Comparison of ENCODE assay signal across 8 mouse cellular contexts in genomic region chr1:89876346-89877072, GRCm38 (mm10). TPM values are rescaled to one million over a fixed set of nuclear protein-coding genes. Genes with fewer than 3 reads are reported as not detected.
DNase-seq lines count a peak whose midpoint lies in the region; ATAC-seq lines count a peak whose summit lies in the region.

No protein-coding gene starts in this region.

- H3K4me3 ChIP-seq in liver, embryonic 11.5 days (ENCODE audit: low read depth, low read length) = no peak overlapping the region
- no peak overlapping the region for H3K4me3 ChIP-seq in neural tube, embryonic 15.5 days (replicated peaks)

- ATAC-seq in liver, embryonic 11.5 days (replicated peaks; ENCODE audit: low FRiP score) = no peak
- ATAC-seq in neural tube, embryonic 15.5 days (ENCODE audit: low FRiP score) = peak; percentile 53; the same call in 1 of the 2 replicates
- no peak for ATAC-seq in cerebellum, adult (ENCODE audit: insufficient number of reproducible peaks, low FRiP score, low TSS enrichment)
- ATAC-seq in CD4-positive, CD25-positive, alpha-beta regulatory T cell, adult 4 months = no peak

- no peaks in the 10 kb centered on the region for H3K9me3 ChIP-seq in liver, embryonic 11.5 days (ENCODE audit: control insufficient read depth, low read length)
- H3K9me3 ChIP-seq in neural tube, embryonic 15.5 days (replicated peaks) = no peaks in the 10 kb centered on the region

- no peaks in the 10 kb centered on the region for H3K36me3 ChIP-seq in liver, embryonic 11.5 days (ENCODE audit: control insufficient read depth, insufficient read depth, low read length)
- peaks cover 3% of the 10 kb centered on the region; the same call in 1 of the 2 replicates for H3K36me3 ChIP-seq in neural tube, embryonic 15.5 days

- H3K9ac ChIP-seq in liver, embryonic 11.5 days (ENCODE audit: low read depth, low read length) = no peak overlapping the region
- H3K9ac ChIP-seq in neural tube, embryonic 15.5 days (replicated peaks) = no peak overlapping the region

- no peak overlapping the region for H3K4me2 ChIP-seq in liver, embryonic 11.5 days
- no peak overlapping the region; the same call in 1 of the 2 replicates for H3K4me2 ChIP-seq in neural tube, embryonic 15.5 days

- no peaks in the 10 kb centered on the region for H3K4me1 ChIP-seq in liver, embryonic 11.5 days (replicated peaks; ENCODE audit: control insufficient read depth, insufficient read depth, low read length)
- peaks cover 54% of the 10 kb centered on the region for H3K4me1 ChIP-seq in neural tube, embryonic 15.5 days

- WGBS in liver, embryonic 11.5 days = 21% methylated on average over 5 of the region's 5 CpGs
- WGBS in neural tube, embryonic 15.5 days = 8% methylated on average over 5 of the region's 5 CpGs

- no peaks in the 10 kb centered on the region for H3K27me3 ChIP-seq in liver, embryonic 11.5 days (replicated peaks; ENCODE audit: control insufficient read depth, insufficient read depth, low read length)
- H3K27me3 ChIP-seq in neural tube, embryonic 15.5 days (replicated peaks) = no peaks in the 10 kb centered on the region; the same call in 1 of the 2 replicates

- no peak overlapping the region for H3K27ac ChIP-seq in liver, embryonic 11.5 days (ENCODE audit: low read depth, low read length)
- H3K27ac ChIP-seq in neural tube, embryonic 15.5 days (replicated peaks) = peak overlapping the region; percentile 46

- DNase-seq in liver = peak; percentile 9
- no peak for DNase-seq in liver, embryonic 11.5 days (ENCODE audit: low spot score)
- DNase-seq in gastrocnemius, postnatal 25 days = peak; percentile 60
- DNase-seq in kidney, postnatal 14 days = peak; percentile 72
- no peak for DNase-seq in urinary bladder, postnatal 25 days (ENCODE audit: low spot score)

RNA-seq across cellular contexts. Expression of gene Gbx2, which starts 54.5 kb away (rescaled TPM):
- polyA plus RNA-seq in liver, embryonic 11.5 days (2014; fragmentation: Nextera tagmentation; extraction: Ambion mirVana) = 2.2 and 2.9 TPM in 2 replicates
- total RNA-seq in gastrocnemius, postnatal 25 days (2021) = under 1 TPM in 1 of 2 experiments, not detected in 1; 0.23 TPM
- polyA plus RNA-seq in neural tube, embryonic 15.5 days (2015; fragmentation: Nextera tagmentation; extraction: Ambion mirVana) = 21.7 and 30.5 TPM in 2 replicates
- polyA plus RNA-seq in CD4-positive, CD25-positive, alpha-beta regulatory T cell, adult 4 months (2017; shearing (Covaris generic)) = not detected

Comparison
In these comparisons a context has a peak if more than half of its experiments do, and no peak if none do; other contexts are left out.
1. DNase-seq: peak in liver (single experiment), gastrocnemius, postnatal 25 days (single experiment) and kidney, postnatal 14 days (single experiment); none in liver, embryonic 11.5 days (single experiment) and urinary bladder, postnatal 25 days (single experiment).